Mouse (Mus musculus) monocyte, adult 5-6 weeks (primary cell): ENCODE measurements around the gene Olfr836. TPM values are rescaled to one million over a fixed set of nuclear protein-coding genes. Genes with fewer than 3 reads are reported as not detected.
"Not testable (repeated sequence)": the region's sequence is repeated elsewhere in the genome, so short reads cannot be mapped to it uniquely, and the experiment has no call there.

Source experiments
- ATAC-seq: fragments of 153-309, 156-312 bp; replicated peaks from 2 replicates; pipeline ENCODE4 v1.8.0; 2017; ENCODE audit warnings: mild to moderate bottlenecking; ENCODE audit not compliant: low TSS enrichment, insufficient number of reproducible peaks, severe bottlenecking, poor library complexity, low FRiP score
- total RNA-seq: library from RNA; stranded (forward); fragments of 200-1000, 200-491, 200-594 nt; gene quantifications from 3 replicates; pipeline ENCODE4 v1.2.3, GENCODE M21; 2017

Olfr836 gene
- not detected in 3 replicates for total RNA-seq

GRCm38 (mm10) chr9:19120082-19120481, at the start of gene Olfr836:
Olfr836 (plus strand) TSS chr9:19120382.
- ATAC-seq = no peak

DNA sequence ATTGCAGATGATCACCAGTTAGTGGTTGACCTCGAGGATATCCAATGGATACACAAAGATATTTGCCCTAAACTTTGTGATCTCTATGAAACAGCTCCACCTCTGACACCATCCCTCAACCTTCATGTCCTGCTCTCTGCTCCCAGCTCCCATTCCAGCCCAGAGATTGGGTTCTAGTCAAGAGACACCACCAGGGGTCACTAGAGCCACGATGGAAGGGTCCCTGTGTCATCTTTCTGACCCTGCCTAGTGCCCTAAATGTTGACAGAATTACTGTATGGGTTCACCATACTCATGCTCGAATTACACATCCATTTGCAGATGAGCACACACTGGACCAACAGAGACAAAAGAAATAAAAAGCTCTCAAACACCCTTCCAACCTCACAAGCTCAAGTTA, 35.2 kb upstream of the Olfr836 start:
- ATAC-seq = no peak

DNA sequence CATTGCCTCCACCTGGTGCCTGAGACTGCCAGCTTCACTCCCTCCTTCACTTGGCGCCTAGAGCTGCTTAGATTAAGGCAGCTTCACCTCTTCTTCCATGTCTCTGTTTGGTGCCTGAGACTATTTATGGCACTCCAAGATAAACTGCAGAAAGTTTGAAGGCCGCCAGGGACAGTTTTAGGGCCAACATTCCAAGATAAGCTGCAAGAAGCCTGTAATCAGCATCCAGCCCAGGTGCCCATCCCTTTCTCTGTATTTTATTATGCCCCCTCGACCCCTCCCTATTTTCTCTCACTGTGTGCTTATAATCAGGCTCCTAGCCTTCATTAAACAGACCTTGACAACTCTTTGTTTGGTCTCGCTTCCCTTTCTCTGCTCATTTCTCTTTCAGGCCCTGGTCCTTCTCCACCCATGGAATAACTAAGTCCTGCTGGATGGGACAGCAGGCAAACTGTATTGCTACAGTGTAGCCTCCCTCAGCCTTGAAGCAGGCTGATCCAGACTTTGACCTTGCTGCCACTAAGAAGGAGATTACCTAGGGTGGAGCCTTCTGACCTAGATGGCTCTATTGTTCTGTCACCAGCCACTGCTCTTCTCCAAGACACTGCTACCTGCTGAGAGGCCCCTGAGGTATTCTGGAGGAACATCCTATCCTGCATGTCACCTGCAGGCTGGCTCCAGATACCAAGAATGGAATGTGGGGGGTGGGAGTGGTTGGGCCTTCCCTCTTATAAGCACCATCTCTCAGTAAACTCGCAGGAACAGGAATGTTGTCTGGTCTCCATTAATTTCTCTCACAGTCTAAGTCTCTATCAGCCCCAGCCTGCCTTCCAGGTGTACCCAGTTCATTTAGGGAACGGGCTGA, 27.1 kb upstream of the Olfr836 start:
- ATAC-seq = not testable (repeated sequence)

DNA sequence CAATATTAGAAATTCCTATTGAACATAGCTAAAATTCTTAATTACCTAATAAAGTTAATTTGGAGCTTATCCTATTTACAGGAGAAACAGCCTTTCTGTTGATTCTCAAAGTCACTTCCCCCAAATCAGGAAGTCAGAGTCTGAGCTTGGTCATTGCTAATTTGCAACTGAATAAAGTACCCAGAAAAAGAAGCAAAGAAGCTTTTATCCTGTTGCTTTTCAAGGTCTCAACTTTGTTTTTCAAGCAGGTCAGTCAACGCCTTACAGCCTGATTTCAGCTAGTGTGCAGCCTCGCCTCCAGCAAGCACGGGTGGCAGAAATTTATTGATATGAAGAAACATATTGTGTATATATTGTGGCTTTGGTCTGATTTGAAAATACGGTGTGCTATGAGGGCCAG, 22.9 kb upstream of the Olfr836 start:
- ATAC-seq = no peak

DNA sequence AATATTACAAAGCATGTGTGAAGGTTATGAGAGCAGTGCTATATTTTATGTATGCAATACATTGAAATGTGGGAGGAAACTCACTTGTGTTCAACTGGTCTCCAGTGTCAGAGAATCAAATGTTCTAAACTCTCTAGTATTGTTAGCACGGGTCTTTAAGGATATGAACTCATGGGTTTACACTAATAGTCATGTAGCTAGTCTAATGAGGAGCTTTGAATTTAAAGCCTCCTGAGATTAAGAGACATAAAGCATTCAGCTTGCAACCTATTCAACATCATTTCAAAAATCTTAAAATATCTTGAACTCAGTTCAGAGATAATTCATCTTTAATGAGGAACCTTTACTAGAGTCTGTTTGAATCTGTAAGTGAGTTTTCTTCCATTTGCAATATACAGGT, 15.8 kb downstream of the Olfr836 start, which contains the start of gene Olfr837:
Olfr837 (plus strand) TSS at position 301 of the 400 bp plus-strand sequence.
- no peak for ATAC-seq

Other genes starting within 250 kb of the Olfr836 start
- gene Olfr830, start 245.7 kb upstream of the Olfr836 start, total RNA-seq = not detected in 3 replicates
- gene Olfr832, start 183.3 kb upstream of the Olfr836 start, total RNA-seq = not detected in 3 replicates
- gene Olfr834, start 132.4 kb upstream of the Olfr836 start, total RNA-seq = not detected in 3 replicates
- not detected in 3 replicates for gene Olfr835, start 87.6 kb upstream of the Olfr836 start, total RNA-seq
- not detected in 3 replicates for gene Olfr837, start 15.9 kb downstream of the Olfr836 start, total RNA-seq
- gene Olfr839-ps1, start 56.9 kb downstream of the Olfr836 start, total RNA-seq = not detected in 3 replicates
- not detected in 3 replicates for gene Olfr843, start 131.6 kb downstream of the Olfr836 start, total RNA-seq
- not detected in 3 replicates for gene Olfr844, start 196.0 kb downstream of the Olfr836 start, total RNA-seq
- not detected in 3 replicates for gene Olfr845, start 216.1 kb downstream of the Olfr836 start, total RNA-seq
- gene Olfr846, start 243.6 kb downstream of the Olfr836 start, total RNA-seq = not detected in 3 replicates